Mouse (Mus musculus): Measurements from ENCODE around the gene Olfr608.
"Not testable (repeated sequence)": the region's sequence is repeated elsewhere in the genome, so short reads cannot be mapped to it uniquely, and the experiment has no call there.

The Olfr608 gene

GRCm38 (mm10) chr7:103469577-103469976 lies at the start of gene Olfr608:
TSS of gene Olfr608 (plus strand) at chr7:103469877.
- DNase-seq, result no peak

GRCm38 (mm10) chr7:103445339-103445738 lies 24.3 kb upstream of the Olfr608 start, which contains the start of gene Olfr605:
TSS of gene Olfr605 (minus strand) at chr7:103445439.
- no peak for DNase-seq

- no peak for DNase-seq
Measured at GRCm38 (mm10) chr7:103448746-103449145, 20.9 kb upstream of the Olfr608 start, which contains the start of gene Olfr606. TSS of gene Olfr606 (plus strand) at chr7:103449046.

DNA sequence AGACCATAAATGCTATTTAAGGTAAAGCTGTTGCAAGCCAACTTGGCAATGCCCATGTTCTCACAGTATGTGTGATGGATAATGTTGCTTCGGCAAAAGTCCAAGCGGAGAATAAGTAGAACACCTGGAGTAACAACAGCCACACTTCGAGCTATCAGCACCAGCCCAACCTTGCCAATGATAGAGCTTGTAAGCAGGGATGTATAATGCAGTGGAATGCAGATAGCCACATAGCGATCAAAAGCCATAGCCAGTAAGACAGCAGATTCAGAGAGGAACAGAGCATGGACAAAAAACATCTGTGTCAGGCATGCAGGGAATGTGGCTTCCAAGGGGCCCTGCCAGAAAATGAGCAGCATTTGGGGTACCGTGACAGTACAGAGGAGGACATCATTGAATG lies 9.1 kb upstream of the Olfr608 start:
- no peak for DNase-seq

DNA sequence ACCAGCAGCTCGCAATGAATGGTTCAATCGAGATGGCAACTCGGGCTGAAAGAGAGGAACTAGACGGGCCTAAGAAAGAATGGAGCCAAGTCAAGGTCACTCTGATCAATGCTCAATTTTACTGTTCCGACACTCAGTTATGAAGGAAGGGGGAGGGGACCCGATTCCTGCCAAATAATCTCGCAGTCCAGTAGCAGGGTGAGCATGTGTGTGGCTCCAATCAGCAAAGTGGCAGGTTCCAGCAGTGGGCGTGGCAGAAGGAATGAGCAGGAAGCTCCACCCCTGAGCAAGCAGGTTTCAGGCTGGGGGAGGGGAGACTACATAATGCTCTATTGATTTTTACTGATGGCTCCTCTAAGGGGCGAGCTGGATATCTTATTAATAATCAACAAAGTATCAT lies 7.4 kb downstream of the Olfr608 start:
- not testable (repeated sequence) for DNase-seq

DNA sequence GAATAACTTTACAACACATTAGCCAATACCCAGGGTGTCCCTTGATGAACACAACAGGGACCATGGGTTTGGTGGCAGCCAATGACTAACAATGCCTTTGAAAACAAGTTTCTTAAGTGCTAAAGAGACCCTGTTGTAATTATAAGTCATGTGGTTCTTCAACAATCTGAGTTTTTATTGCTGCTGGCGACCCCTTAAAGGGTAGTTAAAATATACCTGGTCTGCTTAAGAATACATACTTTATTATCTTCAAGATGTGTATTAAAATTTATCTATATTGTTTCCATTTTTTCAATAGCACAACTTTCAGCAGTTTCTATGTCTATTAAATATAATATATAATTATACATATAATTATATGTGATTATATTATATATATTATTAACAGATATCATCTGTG lies 28.3 kb downstream of the Olfr608 start, which contains the start of gene Olfr609:
Olfr609 (minus strand) TSS at position 101 of the 400 bp plus-strand sequence.
- no peak for DNase-seq

DNA sequence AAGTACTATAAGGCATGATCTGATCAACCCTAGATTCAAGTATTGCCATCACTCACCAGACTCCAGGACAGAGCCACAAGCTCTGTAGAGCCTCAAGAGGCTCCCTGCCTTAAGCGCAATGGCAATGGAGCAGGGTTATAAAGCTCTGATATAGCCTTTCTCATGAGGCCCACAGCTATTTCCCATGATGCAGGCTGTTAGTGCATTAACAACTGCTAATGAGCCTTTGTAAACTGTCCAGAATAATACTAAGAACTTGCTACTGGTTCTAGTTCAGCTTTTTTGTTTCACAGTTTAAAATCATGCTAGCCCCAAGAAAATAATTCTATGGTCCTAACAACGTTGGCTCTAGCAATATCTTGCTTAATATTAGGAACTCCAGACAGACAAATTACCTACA lies 42.3 kb downstream of the Olfr608 start, which contains the start of gene Olfr610:
Olfr610 (minus strand) TSS at position 101 of the 400 bp plus-strand sequence.
- no peak for DNase-seq

DNA sequence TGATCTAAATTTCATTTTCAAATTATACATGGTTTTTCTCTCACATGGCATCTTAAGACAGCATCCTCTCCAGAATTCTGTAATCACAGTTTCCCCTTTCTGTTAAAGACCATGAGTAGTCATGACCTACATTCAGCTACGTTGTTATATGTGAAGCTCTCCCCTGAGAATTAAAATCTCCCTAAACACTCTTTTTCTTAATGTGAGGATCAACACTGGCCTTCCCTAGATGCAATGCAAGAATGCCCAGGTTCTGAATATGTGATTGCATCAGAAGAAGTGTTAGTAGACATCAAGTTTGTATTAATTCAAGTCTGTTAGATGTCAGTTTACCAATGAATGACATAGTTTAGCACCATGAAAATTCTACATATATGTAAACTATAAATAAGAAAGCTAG lies 51.1 kb downstream of the Olfr608 start, which contains the start of gene Olfr611:
Olfr611 (minus strand) TSS at position 101 of the 400 bp plus-strand sequence.
- not testable (repeated sequence) for DNase-seq

Data from lung, postnatal 36 days (tissue).